In genomic region chr14:55110076-55110475, GRCm38 (mm10) we compare ENCODE assay signal across 19 mouse cellular contexts. TPM values are rescaled to one million over a fixed set of nuclear protein-coding genes. Genes with fewer than 3 reads are reported as not detected.
DNase-seq lines count a peak whose midpoint lies in the region; ATAC-seq and TF ChIP-seq lines count a peak whose summit lies in the region.
"Had no signal": no experiment of that assay in that cellular context is flagged by ENCODE, and none has a peak within 500 bp of the region (broad histone marks: within the 10 kb centered on the region; RNA-seq: fewer than 3 reads in every experiment).

No protein-coding gene starts in this region.

- peak; percentile 58 for DNase-seq in cerebellum, adult 9-10 months
- no peak for DNase-seq in cerebellum, postnatal 10 days
- peak; percentile 16 for DNase-seq in layer of hippocampus, adult 11-12 months (ENCODE audit: low spot score)
- no peak for DNase-seq in layer of hippocampus, adult 9-10 months (ENCODE audit: low spot score)
- no peak for DNase-seq in kidney, postnatal 4 days
- no peak for DNase-seq in adrenal gland, postnatal 14 days
- DNase-seq: adrenal gland, postnatal 36 days; kidney, adult 2 months; lung, postnatal 14 days; spleen, adult 18-20 months; thymus, postnatal 25 days had no signal

- H3K9ac ChIP-seq in midbrain, embryonic 15.5 days = no peak overlapping the region
- H3K9ac ChIP-seq: liver, embryonic 15.5 days had no signal

- 39% methylated on average over 9 of the region's 9 CpGs for WGBS in midbrain, embryonic 15.5 days

- TF ChIP-seq POLR2A in cortical plate, adult 2 months (IDR thresholded peaks at IDR 0.05; ENCODE audit: extremely low read depth, insufficient read depth, low read length) = no peak

- H3K4me1 ChIP-seq in cortical plate, adult 2 months (ENCODE audit: control insufficient read depth, insufficient read depth, low read length) = peaks cover 9% of the 10 kb centered on the region
- peaks cover 82% of the 10 kb centered on the region for H3K4me1 ChIP-seq in midbrain, embryonic 15.5 days

- H3K4me2 ChIP-seq in midbrain, embryonic 15.5 days = no peak overlapping the region
- H3K4me2 ChIP-seq: liver, embryonic 15.5 days had no signal

- H3K36me3 ChIP-seq in midbrain, embryonic 15.5 days (replicated peaks) = no peaks in the 10 kb centered on the region; the same call in 1 of the 2 replicates
- H3K36me3 ChIP-seq: heart, embryonic 13.5 days; limb, embryonic 13.5 days; liver, embryonic 15.5 days; midbrain, embryonic 12.5 days had no signal

- no peaks in the 10 kb centered on the region for H3K27me3 ChIP-seq in midbrain, embryonic 15.5 days (replicated peaks)

- H3K27ac ChIP-seq in cortical plate, adult 2 months (ENCODE audit: insufficient read depth, low read length) = peak overlapping the region; percentile 39
- 0 out of 2 replicates have a peak overlapping the region, but pooled peaks have one; percentile 85 for H3K27ac ChIP-seq in midbrain, embryonic 15.5 days
- H3K27ac ChIP-seq: heart, embryonic 13.5 days; limb, embryonic 13.5 days; liver, embryonic 15.5 days; midbrain, embryonic 12.5 days had no signal

- no peaks in the 10 kb centered on the region for H3K9me3 ChIP-seq in midbrain, embryonic 15.5 days
- H3K9me3 ChIP-seq: heart, embryonic 13.5 days; limb, embryonic 13.5 days; liver, embryonic 15.5 days; midbrain, embryonic 12.5 days had no signal

- H3K4me3 ChIP-seq in cortical plate, adult 2 months (ENCODE audit: insufficient read depth, low read length) = no peak overlapping the region
- no peak overlapping the region for H3K4me3 ChIP-seq in midbrain, embryonic 15.5 days
- H3K4me3 ChIP-seq: limb, embryonic 13.5 days; liver, embryonic 15.5 days; midbrain, embryonic 12.5 days had no signal

- no peak for TF ChIP-seq CTCF in cortical plate, adult 2 months (IDR thresholded peaks at IDR 0.05; ENCODE audit: extremely low read depth, insufficient read depth, low read length)

- no peak for ATAC-seq in midbrain, embryonic 15.5 days (replicated peaks)

RNA-seq across cellular contexts. Expression of gene Ap1g2, which starts 3.7 kb away (rescaled TPM):
- polyA plus RNA-seq in cortical plate, adult 2 months (2012; rRNA removed) = 14.7 and 15.4 TPM in 2 replicates
- 7.5 and 9.2 TPM in 2 replicates for polyA plus RNA-seq in midbrain, embryonic 15.5 days (2015; fragmentation: Nextera tagmentation; extraction: Ambion mirVana)
- total RNA-seq in adrenal gland, postnatal 14 days (2021) = 26.6 and 36.1 TPM in 2 replicates

RNA-seq across cellular contexts. Expression of gene Jph4, which starts 6.7 kb away (rescaled TPM):
- polyA plus RNA-seq in cortical plate, adult 2 months (2012; rRNA removed) = 244 and 247 TPM in 2 replicates
- polyA plus RNA-seq in midbrain, embryonic 15.5 days (2015; fragmentation: Nextera tagmentation; extraction: Ambion mirVana) = 39.7 and 42.5 TPM in 2 replicates
- 3.3 and 5.9 TPM in 2 replicates for total RNA-seq in adrenal gland, postnatal 14 days (2021)
- total RNA-seq: CH12.LX; hematopoietic stem cell, adult 5-6 weeks had no signal

RNA-seq across cellular contexts. Expression of gene Thtpa, which starts 15.5 kb away (rescaled TPM):
- 13.8 and 14.5 TPM in 2 replicates for polyA plus RNA-seq in cortical plate, adult 2 months (2012; rRNA removed)
- polyA plus RNA-seq in midbrain, embryonic 15.5 days (2015; fragmentation: Nextera tagmentation; extraction: Ambion mirVana) = 38.8 and 39.5 TPM in 2 replicates
- total RNA-seq in adrenal gland, postnatal 14 days (2021) = 11.3 and 15.8 TPM in 2 replicates

RNA-seq across cellular contexts. Expression of gene Zfhx2, which starts 18.0 kb away (rescaled TPM):
- polyA plus RNA-seq in cortical plate, adult 2 months (2012; rRNA removed) = 13.0 and 13.1 TPM in 2 replicates
- 33.7 and 37.5 TPM in 2 replicates for polyA plus RNA-seq in midbrain, embryonic 15.5 days (2015; fragmentation: Nextera tagmentation; extraction: Ambion mirVana)
- total RNA-seq in adrenal gland, postnatal 14 days (2021) = 7.3 and 9.8 TPM in 2 replicates

Comparison
In these comparisons a context has a peak if more than half of its experiments do, and no peak if none do; other contexts are left out.
1. DNase-seq: peak in cerebellum, adult 9-10 months (single experiment) and layer of hippocampus, adult 11-12 months (single experiment); none in cerebellum, postnatal 10 days (0 of 2), layer of hippocampus, adult 9-10 months (single experiment), kidney, postnatal 4 days (0 of 2) and adrenal gland, postnatal 14 days (single experiment).